Mouse (Mus musculus) embryonic stem cell, embryonic (primary cell): Measurements from ENCODE around the gene Abcg8.

Experiments used
- CTCF ChIA-PET, 4 experiments: fragments of 300-600 bp in 2 of 4; fragments of 350-600 bp in 2 of 4; sonication (Branson Sonifier 250); formaldehyde crosslinking; loops; one replicate each; lab custom pipeline; 2022; ENCODE audit warnings: inconsistent platforms in 2 of 4; lab: Charles Lee
- POLR2A ChIA-PET, 4 experiments: fragments of 300-600 bp in 2 of 4; fragments of 350-600 bp in 2 of 4; sonication (Branson Sonifier 250); formaldehyde crosslinking; loops; one replicate each; lab custom pipeline; 2022; ENCODE audit warnings: antibody characterized with exemption in 4 of 4, inconsistent platforms in 1 of 4; lab: Charles Lee

The Abcg8 gene

DNA sequence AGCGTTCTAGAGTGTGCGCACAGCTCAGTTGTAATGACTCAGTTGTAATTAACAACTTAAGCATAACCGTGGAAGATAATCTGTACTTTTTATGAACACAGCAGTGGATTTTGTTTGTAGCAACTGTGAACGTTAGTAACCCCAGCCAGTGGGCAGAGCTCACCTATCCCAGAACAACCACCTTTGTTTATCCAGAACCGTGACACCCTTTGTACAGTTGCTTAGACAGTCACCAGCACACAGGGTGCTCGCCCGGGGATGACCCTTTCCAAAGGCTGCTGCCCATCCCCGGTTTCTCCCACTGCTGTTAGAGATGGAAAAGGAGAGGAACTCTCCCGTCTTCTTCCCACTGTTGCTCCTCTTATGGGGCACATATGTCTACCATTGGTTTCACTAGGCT is 22.6 kb upstream of the Abcg8 start:
- POLR2A ChIA-PET = interaction anchor here in 1 of 4 experiments (0.6 to 1.3 kb wide), 3 partner anchors 8 to 37 kb away, joined by 3 read pairs; no protein-coding TSS in a partner anchor
- CTCF ChIA-PET = interaction anchor here in 1 of 4 experiments (0.6 kb wide), 1 partner anchor 55 kb away, joined by 3 read pairs; no protein-coding TSS in a partner anchor

- CTCF ChIA-PET = interaction anchor here in 1 of 4 experiments (0.6 kb wide), 1 partner anchor 27 kb away, joined by 3 read pairs; the partner anchor contains the start of gene Abcg5
- POLR2A ChIA-PET = interaction anchor here in 2 of 4 experiments (0.5 to 1.0 kb wide), 2 partner anchors 13 to 76 kb away, joined by 5 to 6 read pairs; no protein-coding TSS in a partner anchor
These were observed 19.9 kb upstream of the Abcg8 start for GRCm38 (mm10) chr17:84656205-84656604.

DNA sequence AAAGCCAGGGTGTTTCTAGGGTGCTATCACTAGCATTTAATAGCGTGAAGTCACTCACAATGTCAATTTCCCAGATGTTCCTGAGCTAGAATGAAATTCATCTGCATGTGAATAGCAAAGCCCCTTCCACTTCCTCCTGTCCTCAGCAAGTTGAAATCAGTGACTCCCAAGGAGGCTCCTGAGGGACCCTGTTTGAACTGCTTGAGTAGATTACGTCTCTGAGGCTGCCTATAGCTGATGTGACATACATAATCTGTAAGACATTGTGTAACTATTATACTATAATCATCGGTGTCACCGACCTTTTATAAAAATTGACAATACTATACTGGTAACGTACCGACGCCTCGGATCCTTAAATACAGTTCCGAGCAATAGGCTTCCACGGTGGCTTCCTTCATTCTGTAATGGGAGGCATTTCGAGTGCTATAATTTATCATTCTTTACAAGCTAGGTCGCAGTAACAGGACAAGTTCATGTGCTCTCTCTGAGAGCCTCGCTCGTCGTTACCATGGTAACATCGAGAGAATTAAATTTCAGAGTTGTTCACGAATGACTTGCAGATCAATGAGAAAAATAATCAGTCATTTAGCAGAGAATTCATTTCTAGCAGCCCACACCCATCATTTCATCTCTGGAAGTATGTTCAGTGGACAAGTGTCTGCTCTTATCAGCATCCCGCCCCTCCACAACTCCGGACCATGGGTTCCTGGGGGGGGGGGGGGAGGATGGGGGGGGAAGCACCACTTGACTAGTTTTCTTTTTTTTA is 19.3 kb upstream of the Abcg8 start:
- POLR2A ChIA-PET = interaction anchor here in 2 of 4 experiments (0.5 to 1.0 kb wide), 3 partner anchors 14 to 302 kb away, joined by 5 to 8 read pairs (median 6); no protein-coding TSS in a partner anchor
- CTCF ChIA-PET = interaction anchor here in 1 of 4 experiments (0.6 kb wide), 1 partner anchor 26 kb away, joined by 3 read pairs; the partner anchor contains the start of gene Abcg5

DNA sequence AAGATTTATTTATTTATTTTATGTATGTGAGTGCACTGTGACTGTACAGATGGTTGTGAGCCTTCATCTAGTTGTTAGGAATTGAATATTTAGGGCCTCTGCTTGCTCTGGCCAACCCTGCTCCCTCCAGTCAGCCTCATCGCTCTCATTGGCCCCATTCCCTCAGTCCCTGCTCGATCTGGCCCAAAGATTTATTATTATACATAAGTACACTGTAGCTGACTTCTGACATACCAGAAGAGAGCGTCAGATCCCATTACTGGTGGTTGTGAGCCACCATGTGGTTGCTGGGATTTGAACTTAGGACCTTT is 18.7 kb upstream of the Abcg8 start:
- CTCF ChIA-PET = no interaction called here

DNA sequence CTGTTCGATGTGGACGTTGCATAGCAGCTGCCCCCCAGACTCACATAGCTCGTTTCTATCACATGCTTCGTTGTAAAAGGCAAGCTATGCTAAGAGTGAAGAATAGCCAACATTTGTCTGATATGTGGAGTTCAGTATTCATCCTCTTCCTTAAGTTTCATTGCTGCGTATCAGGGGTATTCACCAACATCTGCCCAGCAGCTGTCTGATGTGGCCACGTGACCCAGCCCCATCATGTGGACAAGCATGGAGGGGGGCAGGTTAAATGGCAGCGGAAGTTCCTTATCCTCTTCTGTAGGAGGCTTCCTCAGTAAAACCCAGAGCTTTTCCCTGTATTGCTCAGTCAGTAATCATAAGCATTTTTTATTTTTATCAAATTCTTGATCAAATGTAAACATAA is 18.3 kb upstream of the Abcg8 start:
- POLR2A ChIA-PET = interaction anchor here in 1 of 4 experiments (0.6 to 1.3 kb wide), 3 partner anchors 11 to 301 kb away, joined by 3 to 8 read pairs (median 3); no protein-coding TSS in a partner anchor
- CTCF ChIA-PET = no interaction called here

More for the DNA sequence above, 18.7 kb upstream of the Abcg8 start:
- POLR2A ChIA-PET = interaction anchor here in 1 of 4 experiments (0.7 kb wide), 1 partner anchor 302 kb away, joined by 8 read pairs; no protein-coding TSS in a partner anchor

DNA sequence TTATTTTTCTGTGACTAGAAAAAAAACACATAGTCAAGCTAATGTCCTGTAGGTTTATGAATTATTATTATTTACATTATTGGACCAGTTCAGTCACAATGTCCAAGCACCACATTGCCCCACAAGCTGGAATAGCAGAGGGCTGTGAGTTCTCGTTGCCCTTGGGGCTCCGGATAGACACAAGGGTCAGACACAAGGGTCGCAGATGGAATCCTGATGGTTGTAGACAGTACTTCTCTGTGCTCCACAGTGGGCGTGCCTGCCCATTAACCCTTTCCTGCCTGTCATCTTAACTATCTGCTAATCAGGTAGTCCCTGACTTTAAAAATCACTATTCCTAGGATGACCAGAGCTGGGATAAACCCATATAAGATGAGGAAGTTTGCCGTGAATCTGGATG is 17.9 kb upstream of the Abcg8 start:
- ChIA-PET CTCF (no interaction called here), POLR2A (interaction anchor here in 1 of 4 experiments (0.6 to 1.3 kb wide), 2 partner anchors 10 to 13 kb away, joined by 3 read pairs; no protein-coding TSS in a partner anchor)

- POLR2A ChIA-PET = interaction anchor here in 1 of 4 experiments (1.3 kb wide), 1 partner anchor 14 kb away, joined by 3 read pairs; no protein-coding TSS in a partner anchor
- CTCF ChIA-PET = no interaction called here
These were observed 17.2 kb upstream of the Abcg8 start for GRCm38 (mm10) chr17:84658951-84659350.

DNA sequence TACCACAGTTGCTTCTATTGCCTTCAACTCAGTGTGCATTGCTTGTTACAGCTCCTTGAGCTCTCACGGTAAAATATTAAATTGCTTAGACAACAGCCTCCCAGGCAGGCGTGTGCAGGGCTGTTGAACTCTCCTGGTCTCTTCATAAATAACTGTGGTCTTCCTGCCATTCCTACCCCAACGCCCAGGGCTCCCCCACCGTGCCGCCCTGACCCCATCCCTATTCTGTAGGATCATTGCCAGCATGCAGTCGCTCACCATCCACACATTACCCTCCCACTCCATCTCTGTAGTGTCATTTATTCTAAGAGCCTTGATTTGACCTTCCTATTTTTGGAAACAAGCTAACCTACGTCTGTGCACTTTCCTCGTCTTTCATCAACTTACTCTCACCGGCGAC is 11.0 kb upstream of the Abcg8 start:
- POLR2A ChIA-PET = no interaction called here
- CTCF ChIA-PET = no interaction called here

GRCm38 (mm10) chr17:84665691-84666090 is 10.4 kb upstream of the Abcg8 start:
- ChIA-PET CTCF (no interaction called here), POLR2A (no interaction called here)

DNA sequence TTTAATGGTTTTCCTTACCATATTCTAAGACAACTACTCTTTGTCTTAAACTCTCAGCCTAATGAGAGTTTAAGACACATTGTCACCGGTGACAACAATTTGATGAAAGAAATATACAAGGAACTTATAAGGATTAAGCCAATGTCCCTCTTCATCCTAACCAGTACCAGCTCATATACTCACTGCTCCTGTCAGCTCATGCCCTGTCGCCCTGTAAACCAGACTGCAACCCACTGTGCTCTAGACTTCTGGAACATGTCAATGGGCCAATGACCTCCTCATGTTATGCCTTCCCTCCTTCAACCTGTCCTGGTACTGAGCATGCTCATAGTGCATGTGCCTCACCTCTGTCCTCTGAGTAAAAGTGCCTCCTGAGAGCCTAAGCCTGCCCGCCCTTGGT is 8.3 kb upstream of the Abcg8 start:
- CTCF ChIA-PET = interaction anchor here in 2 of 4 experiments (0.6 to 0.7 kb wide), 3 partner anchors 211 to 1131 kb away, joined by 3 to 22 read pairs (median 4); no protein-coding TSS in a partner anchor

DNA sequence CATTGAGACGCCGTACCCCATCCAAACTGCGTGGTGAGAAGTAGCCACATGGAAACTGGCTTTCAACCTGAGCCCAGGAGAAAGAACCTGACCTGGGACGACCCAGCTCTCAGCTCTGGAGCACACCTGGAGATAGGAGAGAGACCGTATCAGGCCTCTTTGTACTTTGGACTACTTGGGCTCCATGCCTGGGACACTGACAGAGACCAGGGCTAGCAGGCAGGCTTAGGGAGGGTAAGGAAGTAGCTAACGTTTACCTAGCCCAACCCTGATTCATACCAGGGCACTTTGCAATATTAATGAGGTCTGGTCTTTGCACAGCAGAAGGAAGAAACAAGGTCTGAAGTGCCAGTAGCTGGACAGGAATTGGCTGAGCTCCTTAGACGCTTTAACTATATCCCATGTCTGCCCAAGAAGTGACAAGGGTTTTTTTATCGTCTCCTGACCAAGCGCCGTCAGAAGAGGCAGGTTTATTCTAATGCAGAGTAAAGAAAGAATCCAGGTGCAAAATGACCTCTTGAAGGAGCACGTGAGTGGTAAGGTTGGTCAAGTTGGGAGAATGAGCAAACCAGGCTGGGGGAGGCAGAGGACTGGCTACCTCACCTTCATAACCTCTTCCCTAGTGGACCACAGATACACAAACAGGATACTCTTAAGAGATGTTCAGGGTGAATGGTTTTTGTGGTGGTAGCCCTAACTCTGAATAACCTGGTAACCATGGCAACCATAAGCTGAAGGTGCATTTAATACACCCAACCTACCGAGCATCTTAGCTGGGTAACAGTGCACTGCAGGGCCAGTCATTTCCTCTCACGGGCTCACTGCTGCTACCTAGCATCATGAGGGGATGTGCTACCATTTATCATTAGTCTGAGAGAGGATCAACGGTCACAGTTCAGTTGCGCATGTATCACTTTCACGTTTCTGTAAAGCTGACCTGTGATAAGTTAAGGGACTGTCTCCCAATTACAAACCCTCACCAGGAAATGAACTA is 3.4 kb upstream of the Abcg8 start:
- POLR2A ChIA-PET = no interaction called here

More for the DNA sequence above, 8.3 kb upstream of the Abcg8 start:
- POLR2A ChIA-PET = interaction anchor here in 2 of 4 experiments (0.6 to 0.9 kb wide), 3 partner anchors 14 to 824 kb away, joined by 3 to 5 read pairs (median 3); no protein-coding TSS in a partner anchor

GRCm38 (mm10) chr17:84674048-84674447 is 2.1 kb upstream of the Abcg8 start:
- CTCF ChIA-PET = no interaction called here

More for the DNA sequence above, 3.4 kb upstream of the Abcg8 start:
- CTCF ChIA-PET = no interaction called here

GRCm38 (mm10) chr17:84675204-84675603 is 898 bp upstream of the Abcg8 start:
- ChIA-PET POLR2A (interaction anchor here in 2 of 4 experiments (0.6 to 1.1 kb wide), 4 partner anchors 16 to 535 kb away, joined by 3 read pairs; no protein-coding TSS in a partner anchor), CTCF (interaction anchor here in 2 of 4 experiments (0.5 to 0.7 kb wide), 5 partner anchors 16 to 2000 kb away, joined by 3 to 7 read pairs (median 4); no protein-coding TSS in a partner anchor)

More at GRCm38 (mm10) chr17:84674048-84674447, 2.1 kb upstream of the Abcg8 start:
- POLR2A ChIA-PET = no interaction called here

DNA sequence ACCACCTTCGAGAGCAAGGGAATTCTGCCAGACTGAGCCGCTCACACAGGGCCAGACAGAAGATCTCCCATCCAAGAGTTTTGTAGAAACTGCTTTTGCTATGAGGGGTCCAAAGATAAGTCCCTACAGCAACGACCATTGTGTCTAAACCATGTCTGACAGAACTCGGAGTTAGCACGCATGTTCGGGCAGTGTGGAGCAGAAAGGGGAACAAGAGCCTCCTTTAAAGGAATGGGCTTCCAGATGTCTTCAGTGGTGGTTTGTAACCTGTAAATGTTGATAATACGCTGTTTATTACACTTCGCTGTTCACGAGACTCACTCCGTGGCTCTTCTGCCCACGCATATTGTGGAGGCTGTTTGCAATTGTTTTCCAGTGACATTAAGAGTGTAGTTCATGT is 1.5 kb downstream of the Abcg8 start:
- CTCF ChIA-PET = no interaction called here
- POLR2A ChIA-PET = no interaction called here

- POLR2A ChIA-PET = interaction anchor here in 1 of 4 experiments (0.6 kb wide), 1 partner anchor 1751 kb away, joined by 3 read pairs; no protein-coding TSS in a partner anchor
- CTCF ChIA-PET = interaction anchor here in 1 of 4 experiments (0.7 kb wide), 1 partner anchor 55 kb away, joined by 3 read pairs; no protein-coding TSS in a partner anchor
These were observed 5.6 kb downstream of the Abcg8 start for GRCm38 (mm10) chr17:84681670-84682069.

DNA sequence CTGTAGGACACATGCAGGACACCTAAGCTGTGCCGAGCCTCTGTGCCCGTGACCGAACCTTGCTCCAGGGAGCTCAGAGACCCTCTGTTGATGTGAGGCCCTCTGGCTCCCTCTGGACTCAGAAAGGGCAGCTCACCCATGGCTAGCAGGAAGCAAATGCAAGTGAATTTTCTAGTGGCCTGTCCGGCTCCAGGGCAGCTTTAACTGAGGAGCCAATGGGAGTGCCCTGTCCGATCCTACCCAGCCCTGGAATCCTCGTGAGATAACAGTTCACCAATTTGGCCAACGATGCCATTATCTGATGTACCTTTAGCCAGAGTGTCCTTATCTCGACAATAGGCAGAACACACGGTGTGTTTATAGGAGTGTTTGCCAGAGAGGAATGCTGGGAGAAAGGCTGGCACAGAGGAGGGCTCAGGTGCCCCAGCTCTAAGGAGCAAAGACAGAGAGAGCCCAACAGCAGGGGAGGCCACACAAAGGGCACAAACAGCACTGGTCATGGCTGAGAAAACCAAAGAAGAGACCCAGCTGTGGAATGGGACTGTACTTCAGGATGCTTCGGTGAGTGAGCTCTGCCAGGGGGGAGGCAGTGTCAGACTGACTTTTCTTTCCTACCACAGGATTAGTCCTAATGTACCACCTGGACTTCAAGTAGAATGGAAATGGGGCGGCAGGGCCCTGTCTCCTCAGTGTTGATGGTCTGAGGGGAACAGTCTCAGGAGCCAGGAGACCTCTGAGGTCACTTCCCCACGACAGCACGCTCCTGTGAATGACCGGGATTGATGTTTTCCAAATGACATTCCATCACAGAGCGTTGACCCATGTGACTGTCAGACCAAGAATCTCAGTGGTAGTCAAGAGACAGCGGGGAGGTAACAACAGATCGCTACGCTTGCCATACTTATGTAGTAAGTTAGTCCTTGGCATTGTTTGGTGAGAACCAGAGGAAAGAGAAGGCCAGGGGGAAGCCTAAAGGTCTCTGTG is 6.9 kb downstream of the Abcg8 start, which contains the start of gene Abcg5:
Gene Abcg5, minus strand, starts transcription at position 278 of the 984 bp plus-strand sequence.
- ChIA-PET CTCF (interaction anchor here in 1 of 4 experiments (0.6 kb wide), 1 partner anchor 26 kb away, joined by 3 read pairs; no protein-coding TSS in a partner anchor), POLR2A (no interaction called here)

GRCm38 (mm10) chr17:84684284-84684683 is 8.2 kb downstream of the Abcg8 start:
- POLR2A ChIA-PET = no interaction called here
- CTCF ChIA-PET = interaction anchor here in 1 of 4 experiments (0.8 kb wide), 1 partner anchor 46 kb away, joined by 3 read pairs; no protein-coding TSS in a partner anchor
